30 mouse cellular contexts compared by ENCODE assay signal in genomic region chr13:28870681-28871080, GRCm38 (mm10).
"Had no signal": no experiment of that assay in that cellular context is flagged by ENCODE, and none has a peak within 500 bp of the region (broad histone marks: within the 10 kb centered on the region; RNA-seq: fewer than 3 reads in every experiment).

No protein-coding gene starts in this region.

- H3K9me3 ChIP-seq: limb, embryonic 10.5 days; limb, embryonic 13.5 days; limb, embryonic 15.5 days; liver, embryonic 13.5 days; liver, embryonic 15.5 days; lung, embryonic 15.5 days; midbrain, embryonic 10.5 days; midbrain, embryonic 12.5 days; midbrain, embryonic 13.5 days; midbrain, embryonic 15.5 days; neural tube, embryonic 12.5 days had no signal

- H3K36me3 ChIP-seq: liver, embryonic 13.5 days; liver, embryonic 15.5 days; lung, embryonic 15.5 days; midbrain, embryonic 15.5 days had no signal

- ATAC-seq: lung, postnatal 0 days; midbrain, embryonic 13.5 days; midbrain, embryonic 15.5 days; midbrain, embryonic 16.5 days had no signal

- DNase-seq: left cerebral cortex, postnatal 4 days; liver, embryonic 13.5 days; lung, adult 18-20 months; lung, adult 2 months; lung, embryonic 14.5 days; lung, postnatal 10 days; lung, postnatal 14 days; lung, postnatal 36 days; lung, postnatal 4 days; midbrain, embryonic 14.5 days had no signal

- H3K9ac ChIP-seq: limb, embryonic 12.5 days; limb, embryonic 13.5 days; limb, embryonic 15.5 days; liver, embryonic 13.5 days; liver, embryonic 14.5 days; liver, embryonic 15.5 days; lung, embryonic 14.5 days; lung, embryonic 15.5 days; midbrain, embryonic 12.5 days; midbrain, embryonic 13.5 days; midbrain, embryonic 15.5 days; neural tube, embryonic 12.5 days had no signal

- H3K27me3 ChIP-seq: limb, embryonic 12.5 days; limb, embryonic 13.5 days; limb, embryonic 15.5 days; liver, embryonic 13.5 days; liver, embryonic 15.5 days; lung, embryonic 15.5 days; midbrain, embryonic 12.5 days; midbrain, embryonic 13.5 days; midbrain, embryonic 15.5 days; neural tube, embryonic 12.5 days had no signal

- H3K4me1 ChIP-seq: liver, embryonic 13.5 days; liver, embryonic 15.5 days; megakaryocyte, embryonic 14.5 days had no signal

- H3K27ac ChIP-seq: left cerebral cortex, adult 2 months; limb, embryonic 10.5 days; limb, embryonic 12.5 days; limb, embryonic 13.5 days; limb, embryonic 15.5 days; liver, embryonic 13.5 days; liver, embryonic 14.5 days; liver, embryonic 15.5 days; lung, embryonic 15.5 days; macrophage; midbrain, embryonic 10.5 days; midbrain, embryonic 12.5 days; midbrain, embryonic 13.5 days; midbrain, embryonic 15.5 days; neural tube, embryonic 12.5 days had no signal

- H3K4me2 ChIP-seq: limb, embryonic 12.5 days; limb, embryonic 13.5 days; limb, embryonic 15.5 days; liver, embryonic 11.5 days; liver, embryonic 13.5 days; liver, embryonic 15.5 days; lung, embryonic 14.5 days; lung, embryonic 15.5 days; midbrain, embryonic 11.5 days; midbrain, embryonic 12.5 days; midbrain, embryonic 13.5 days; midbrain, embryonic 15.5 days; neural tube, embryonic 12.5 days had no signal

- H3K4me3 ChIP-seq: left cerebral cortex, adult 2 months; limb, embryonic 10.5 days; limb, embryonic 12.5 days; limb, embryonic 13.5 days; limb, embryonic 15.5 days; liver, embryonic 13.5 days; liver, embryonic 15.5 days; lung, embryonic 15.5 days; megakaryocyte, embryonic 14.5 days; midbrain, embryonic 10.5 days; midbrain, embryonic 12.5 days; midbrain, embryonic 13.5 days; midbrain, embryonic 15.5 days; myocyte; neural tube, embryonic 12.5 days had no signal
